Mouse (Mus musculus): Measurements from ENCODE around the gene Raet1e.
"Not testable (repeated sequence)": the region's sequence is repeated elsewhere in the genome, so short reads cannot be mapped to it uniquely, and the experiment has no call there.

Gene Raet1e

DNA sequence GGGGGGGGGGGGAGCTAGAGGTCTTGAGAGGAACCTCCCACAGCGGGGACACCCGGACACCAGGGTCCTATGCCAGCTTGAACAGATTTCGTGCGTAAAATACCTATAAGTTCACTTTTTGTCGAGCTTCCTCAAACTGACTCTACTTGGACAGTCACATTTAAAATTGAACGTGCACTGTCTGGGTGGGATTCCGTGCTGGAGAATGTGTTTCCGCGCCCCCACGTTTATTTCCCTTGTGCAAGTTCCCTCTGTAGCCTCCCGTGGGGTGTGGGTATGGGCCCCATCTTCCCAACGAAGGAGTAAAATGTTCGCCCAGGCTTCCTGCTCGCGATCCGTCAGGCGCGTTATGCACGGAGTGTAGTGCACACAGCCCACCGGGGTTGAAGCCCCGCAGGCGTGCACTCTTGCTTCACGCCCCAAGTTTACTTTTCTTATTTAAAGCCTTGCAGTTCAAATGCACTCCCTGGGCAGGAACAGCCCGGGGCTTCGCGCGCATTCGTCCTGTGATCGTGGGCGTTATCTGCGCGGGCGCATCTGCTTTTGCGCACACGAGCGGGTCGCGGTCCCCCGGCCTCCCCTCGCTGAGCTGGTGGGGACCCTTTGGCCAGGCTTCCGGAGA, 115.4 kb downstream of the Raet1e start:
- DNase-seq (ENCODE audit: low spot score): no peak

DNA sequence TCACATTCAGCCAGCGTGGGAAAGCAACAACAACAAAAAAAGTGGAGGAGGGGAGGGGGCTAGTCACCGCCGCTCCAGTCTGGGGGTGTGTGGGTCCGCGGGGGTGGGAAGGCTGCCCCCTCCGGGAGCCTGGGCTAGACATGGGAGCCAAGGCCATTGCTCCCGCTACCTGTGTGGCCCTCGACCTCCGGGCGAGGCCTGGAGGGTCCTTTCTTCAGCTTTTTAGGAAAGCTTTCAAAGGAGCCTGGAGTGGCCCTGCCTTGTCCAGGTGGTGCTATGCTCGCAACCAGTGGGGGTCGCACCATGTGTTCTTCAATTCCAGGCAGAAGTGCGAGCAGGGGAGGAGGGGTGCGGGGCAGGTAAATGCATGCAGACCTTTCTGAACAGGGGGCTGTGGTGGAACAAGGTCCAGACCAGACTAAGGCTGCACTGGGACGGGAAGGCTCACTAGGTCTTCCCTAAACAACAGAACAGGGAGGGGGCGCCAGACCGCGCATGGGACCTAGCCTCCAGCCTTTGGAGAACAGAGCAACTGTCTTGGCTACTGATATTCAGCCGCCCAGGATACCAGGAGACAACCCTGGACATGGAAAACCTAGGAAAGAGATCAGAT, 116.2 kb downstream of the Raet1e start:
- DNase-seq (ENCODE audit: low spot score): no peak

DNA sequence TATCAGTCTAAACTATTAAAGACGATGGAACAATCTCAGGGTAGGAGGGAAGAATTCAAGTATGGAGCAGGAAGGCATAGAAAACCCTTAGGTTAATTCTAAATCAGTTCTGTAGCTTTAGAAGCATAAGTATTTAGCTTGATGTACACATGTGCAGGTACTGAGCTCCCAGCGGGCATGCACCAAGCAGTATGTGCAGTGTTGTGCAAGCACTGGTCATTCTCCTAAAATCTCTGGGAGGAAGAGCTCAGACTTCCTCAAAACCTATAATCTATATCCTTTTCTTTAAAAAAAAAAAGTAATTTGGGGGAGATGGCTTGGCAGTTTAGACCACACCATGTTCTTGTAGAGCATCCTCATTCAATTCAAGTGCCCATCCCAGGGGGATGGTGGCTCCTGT, 120.1 kb downstream of the Raet1e start:
- not testable (repeated sequence) for DNase-seq (ENCODE audit: low spot score)

DNA sequence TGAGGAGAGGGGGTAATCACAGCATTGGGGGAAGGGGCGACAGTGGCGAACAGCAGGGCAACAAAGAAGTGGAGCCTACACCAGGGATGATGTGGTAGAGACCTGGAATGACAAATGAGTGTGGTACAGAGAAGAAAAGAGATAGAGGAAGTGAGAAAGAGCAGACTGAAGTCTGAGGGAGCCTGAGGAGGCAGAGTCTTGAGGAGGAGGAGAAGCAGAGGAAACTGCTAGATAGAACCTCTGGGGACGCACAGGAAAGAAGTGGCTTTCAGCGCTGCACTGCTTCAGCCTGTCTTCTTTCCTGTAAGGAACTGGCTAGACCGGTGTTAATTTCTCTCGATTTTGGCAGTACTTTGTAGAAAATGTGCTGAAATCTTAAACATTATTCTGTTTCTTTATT, 124.4 kb downstream of the Raet1e start:
- DNase-seq (ENCODE audit: low spot score): no peak

DNA sequence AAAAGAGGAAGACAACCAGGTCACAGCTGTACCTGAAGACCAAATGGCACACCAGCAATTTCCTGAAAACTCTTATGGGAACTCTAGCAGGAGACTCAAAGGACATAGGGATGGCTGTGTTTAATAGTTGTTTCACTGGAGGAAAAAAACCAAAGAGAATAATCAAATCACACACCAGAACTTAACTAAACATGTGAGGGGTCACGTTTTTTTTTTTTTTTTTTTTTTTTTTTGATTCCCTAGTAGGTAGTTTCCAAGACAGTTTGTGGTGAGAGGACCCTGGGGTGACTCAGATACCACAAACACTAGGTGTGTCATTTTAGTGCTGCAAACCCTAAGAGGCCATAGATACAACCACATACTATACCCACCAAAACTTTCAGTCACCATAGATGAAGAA, 137.3 kb downstream of the Raet1e start:
- DNase-seq (ENCODE audit: low spot score): no peak

DNA sequence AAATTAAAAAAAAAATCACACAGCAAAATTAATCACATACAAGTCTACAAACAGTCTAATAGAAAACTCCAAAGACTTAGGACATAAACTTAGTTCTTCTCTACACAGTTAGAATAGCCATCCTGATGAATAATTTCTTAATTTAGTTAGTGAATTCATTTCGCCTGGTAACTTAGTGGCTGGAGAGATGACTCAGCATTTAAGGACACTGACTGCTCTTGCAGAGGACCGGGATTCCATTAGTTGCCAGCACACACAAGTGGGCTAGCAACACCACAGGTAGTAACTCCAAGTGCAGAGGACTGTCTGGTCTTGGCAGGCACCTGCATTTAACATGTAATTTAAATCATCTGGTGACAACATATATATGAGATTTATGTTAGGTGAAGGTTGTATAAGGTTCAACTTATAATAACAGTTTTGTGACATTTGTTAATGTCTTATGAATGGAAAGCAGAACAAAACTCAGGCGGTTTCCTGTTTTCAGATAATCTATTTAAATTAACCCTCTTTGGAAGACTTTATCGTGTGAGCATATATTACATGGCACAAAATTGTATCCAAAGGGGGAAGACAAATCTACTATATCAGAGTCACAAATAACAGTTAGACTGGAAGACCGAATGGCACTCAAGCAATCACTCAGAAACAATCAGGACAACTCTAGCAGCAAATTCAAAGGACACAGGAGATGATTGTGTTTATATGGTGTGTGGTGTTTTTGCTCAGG, 138.8 kb downstream of the Raet1e start:
- DNase-seq (ENCODE audit: low spot score): no peak

DNA sequence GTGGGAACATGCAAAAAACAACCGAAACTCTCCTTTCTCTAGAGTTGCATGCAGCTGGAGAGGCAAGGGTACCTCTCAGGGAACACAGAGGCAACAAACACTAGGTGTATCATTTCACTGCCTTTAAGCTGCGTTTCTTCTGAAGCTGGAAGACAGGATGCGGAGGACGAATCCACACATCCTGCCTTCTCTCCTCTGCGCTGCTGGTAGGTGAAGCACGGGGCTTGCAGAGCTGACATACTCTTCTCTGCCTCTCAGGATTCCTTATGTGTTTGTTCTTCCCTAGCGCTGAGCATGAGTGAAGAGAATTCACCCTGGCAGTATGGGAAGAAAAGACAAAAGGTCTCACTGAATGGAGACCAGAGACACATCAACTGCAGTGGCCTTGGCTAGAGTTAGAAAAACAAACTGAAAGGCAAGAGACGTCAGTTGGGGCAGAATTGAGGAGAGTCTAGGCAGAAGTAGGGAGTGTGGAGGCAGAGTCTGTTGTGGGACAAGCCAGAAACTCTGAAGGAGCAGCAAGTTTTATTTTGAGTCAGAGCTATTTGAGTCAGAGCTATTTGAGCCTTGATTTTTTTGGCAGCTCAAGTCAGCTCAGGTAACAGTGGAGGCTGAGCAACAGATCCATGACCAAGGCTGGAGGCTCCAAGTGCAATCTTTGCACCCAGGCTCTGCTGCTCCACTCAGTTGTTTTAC, 139.5 kb downstream of the Raet1e start:
- no peak for DNase-seq (ENCODE audit: low spot score)

DNA sequence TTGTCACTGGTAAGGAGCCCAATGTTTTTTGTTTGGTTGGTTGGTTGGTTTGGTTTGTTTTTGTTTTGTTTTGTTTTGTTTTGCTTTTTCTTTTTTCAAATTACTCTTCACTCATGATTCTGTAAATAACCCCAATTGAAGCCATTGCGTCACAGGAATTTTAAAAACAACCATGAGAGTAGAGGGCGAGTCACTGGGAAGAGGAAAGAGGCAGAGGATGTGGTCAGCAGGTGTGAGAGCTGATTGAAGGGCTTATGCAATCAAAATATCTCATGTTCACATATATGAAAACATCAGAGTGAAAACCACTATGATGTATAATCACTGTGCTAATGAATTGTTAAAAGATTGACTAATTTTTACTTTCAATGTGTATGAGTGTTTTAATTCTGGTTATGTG, 141.0 kb downstream of the Raet1e start:
- no peak for DNase-seq (ENCODE audit: low spot score)

DNA sequence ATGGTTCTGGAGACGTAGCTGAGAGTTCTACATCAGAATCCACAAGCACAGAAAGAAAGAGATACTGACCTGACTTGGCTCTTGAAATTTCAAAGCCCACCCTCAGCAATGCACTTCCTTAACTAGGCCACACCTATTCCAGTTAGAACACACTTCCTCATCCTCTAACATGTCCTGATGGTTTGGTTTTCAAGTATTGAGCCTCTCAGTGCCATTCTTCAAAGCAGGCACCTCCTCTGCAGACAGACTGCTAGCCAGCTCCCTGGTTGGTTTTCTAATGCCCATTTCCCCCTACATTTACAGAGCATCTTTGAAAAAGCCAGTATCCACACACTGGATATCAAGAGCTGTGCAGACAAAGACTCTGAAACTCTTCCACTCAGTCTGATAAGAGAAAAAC, 143.3 kb downstream of the Raet1e start:
- no peak for DNase-seq (ENCODE audit: low spot score)

DNA sequence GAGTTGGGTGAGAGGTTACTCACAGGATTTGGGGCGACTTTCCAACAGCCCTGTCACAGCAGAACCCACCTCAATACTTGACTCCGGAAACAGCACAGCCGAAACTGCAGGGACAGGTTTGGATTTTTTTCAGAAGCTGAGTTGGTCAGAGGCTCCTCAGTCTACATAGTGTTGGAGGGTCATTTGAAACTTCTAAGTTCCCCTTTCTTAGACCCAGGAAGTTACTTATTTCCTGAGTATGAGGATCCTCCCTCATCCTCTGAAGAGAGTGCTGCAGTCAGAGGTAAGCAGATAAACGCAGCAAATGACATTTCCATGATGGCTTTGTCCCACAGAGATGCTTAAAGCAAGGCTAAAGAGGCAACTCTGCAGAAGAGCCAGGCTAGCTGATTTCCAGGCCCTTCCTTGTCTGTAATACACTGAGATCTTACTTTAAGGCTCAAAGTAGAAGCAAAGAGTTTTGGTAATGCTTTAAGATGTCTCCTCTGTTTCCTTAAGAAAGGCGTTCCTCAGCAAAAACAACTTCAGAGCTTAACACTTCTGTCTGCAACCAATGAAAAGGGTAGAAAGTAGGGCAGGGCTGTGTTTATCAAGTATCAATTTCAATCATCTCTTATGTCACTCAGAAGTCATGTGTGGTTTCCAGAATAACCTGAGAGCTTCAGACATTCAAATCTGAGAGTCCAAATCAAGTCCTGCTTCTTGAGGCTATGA, 144.1 kb downstream of the Raet1e start:
- DNase-seq (ENCODE audit: low spot score): no peak

DNA sequence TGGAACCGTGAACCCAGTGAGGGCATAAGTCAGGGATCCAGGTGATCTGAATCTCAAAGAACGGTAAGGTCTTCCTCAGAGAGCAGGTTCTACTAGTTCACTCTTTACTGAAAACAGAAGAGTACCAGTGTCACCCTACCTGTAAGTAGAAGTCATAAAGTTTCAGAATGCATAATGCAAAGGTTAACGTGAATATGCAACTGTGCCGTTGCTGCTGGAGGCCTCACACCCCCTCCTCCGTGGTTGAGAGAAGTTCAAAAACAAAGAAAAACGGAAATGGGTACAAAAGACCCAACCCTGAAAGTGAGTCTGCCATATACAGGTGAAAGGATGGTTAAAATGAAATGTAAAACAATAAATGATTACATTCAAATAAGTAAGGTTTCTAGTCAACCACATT, 145.4 kb downstream of the Raet1e start:
- DNase-seq (ENCODE audit: low spot score): no peak

DNA sequence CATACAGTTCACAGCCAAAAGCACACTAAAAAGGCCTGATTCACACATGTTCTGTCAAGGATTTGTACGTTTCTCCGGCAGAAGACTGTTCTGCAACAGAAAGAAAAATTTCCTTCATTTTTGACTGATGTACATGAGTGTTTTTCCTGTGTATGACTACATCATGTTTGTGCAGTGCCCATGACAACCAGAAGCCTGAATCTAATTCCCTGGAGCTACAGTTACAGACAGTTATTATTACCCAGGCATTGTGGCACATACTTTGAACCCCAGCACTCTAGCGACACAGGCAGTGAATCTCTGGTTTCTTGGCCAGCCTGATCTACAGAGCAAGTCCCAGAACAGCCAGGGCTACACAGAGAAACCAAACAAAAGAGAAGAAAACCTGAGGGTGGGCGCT, 147.4 kb downstream of the Raet1e start:
- DNase-seq (ENCODE audit: low spot score): no peak

DNA sequence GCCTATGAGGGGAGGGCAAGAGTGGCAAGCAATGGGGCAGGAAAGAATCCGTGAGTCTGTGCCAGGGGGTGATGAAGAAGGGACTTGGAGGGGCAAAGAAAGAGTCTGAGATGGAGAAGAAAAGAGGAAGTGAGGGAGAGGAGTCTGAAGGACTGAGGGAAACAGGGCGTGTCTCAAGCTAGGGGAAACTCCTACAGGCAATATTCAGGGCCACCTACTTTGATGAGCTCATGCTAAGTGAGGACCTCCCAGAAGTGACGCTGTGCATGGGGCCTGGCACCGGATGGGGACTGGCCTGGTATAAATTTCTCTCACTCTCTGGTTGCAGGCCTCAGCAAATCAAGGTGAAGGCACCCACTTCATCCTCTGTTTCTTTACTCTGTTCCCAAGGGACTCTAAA, 148.1 kb downstream of the Raet1e start:
- DNase-seq (ENCODE audit: low spot score): no peak

DNA sequence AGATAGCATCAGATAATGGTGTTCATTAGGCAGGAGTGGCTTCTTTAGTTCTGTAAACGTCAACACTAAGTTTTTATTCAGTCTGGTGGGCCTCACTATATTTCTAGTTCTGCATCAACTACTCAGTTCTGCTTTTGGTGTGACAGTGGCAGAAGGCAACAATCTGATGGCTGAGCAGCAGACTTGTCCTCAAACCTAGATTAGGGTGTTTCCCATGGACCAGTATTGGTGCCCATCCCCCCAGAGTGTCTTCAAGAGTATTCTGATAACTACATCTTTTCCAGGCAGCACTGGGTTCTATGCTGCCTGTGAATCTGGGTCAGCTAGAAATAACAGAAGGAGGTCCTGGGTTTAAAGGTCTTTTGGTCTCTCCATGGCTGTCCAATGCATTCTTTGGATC, 149.9 kb downstream of the Raet1e start:
- DNase-seq (ENCODE audit: low spot score): no peak

DNA sequence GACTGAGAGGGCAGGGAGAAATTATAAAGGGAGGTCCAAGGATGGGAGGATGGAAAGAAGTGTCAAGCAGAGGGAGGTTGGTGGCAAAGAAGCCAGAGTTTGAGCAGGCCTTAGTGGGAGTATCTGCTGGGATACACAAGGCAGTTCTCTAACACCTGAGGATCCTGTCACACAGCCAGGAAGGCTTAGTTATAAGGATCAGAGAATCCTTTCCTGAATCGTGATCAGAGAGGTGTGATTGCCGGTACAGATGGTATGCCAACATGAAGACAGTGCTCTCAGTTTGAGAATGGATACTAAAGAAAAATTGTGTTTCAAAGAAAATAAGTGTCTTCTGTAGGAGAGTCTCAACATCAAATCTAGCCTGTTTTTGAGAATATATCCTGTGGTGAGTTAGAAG, 164.5 kb downstream of the Raet1e start:
- DNase-seq (ENCODE audit: low spot score): no peak

DNA sequence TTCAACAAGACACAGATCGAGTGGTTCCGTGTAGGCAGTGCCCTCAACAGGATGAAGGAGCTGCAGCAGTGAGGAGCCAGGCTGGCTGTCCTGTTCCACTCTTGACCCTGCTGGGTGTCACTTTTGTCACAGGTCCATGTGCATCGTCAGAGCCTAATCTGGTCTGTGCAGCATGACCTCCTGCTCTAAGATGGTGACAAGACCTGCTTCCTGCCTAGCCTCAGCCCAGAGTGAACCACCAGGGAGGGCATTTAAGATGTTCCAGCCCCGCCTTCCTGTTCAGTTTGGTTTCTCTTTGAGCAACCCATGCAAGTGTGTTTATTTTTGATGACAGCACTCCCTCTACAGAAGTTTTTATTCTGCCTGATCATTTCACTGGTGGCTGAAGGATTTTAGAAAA, 187.4 kb downstream of the Raet1e start:
- not testable (repeated sequence) for DNase-seq (ENCODE audit: low spot score)

DNA sequence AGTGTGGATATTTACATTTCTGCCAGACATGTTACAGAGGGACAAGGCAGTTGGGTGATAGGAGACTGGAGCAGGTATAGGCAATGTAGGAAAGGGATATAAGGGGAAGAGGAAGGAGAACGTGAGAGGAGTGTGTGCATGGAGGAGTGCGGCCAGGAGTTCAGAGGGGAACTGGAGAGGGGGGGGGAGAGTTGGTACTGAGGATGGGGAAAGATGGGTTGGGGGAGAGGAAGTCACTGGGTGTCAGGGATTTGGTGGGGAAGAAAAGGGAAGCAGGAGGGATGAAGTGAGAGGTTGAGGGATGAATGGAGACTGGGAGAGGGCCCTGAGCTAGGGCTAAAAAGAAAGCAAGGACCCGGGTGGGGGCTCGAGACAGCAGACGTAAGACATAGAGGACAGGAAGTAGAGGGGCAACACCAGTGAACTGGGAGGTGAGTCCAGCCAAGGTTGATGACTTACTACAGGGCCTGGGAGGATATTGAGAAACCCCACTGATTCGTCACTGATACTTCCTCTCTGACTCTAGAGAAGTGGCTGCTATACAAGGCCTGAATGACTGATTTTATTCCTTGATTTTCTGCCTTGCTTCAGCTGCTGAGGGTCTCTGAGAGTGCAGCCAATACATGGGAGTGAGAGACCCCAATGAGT, 195.3 kb downstream of the Raet1e start:
- DNase-seq (ENCODE audit: low spot score): not testable (repeated sequence)

DNA sequence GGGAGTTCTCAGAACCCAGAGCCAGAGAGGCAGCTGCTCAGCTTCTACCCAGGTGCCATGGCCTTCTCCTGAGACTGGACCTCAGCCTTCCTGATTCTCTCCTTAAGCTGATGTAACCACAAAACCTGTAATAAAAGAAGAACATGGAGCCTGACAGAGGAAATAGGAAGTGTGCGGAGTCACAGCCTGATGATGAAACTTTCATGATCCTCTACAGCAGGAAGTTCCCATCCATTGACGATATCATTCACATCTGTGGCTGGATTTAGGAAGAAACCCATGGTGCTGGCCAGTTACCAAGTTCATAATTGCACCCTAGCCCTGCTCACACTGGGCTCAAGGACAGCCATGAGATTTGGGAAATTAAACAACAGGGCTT, 195.8 kb downstream of the Raet1e start:
- DNase-seq (ENCODE audit: low spot score): not testable (repeated sequence)

DNA sequence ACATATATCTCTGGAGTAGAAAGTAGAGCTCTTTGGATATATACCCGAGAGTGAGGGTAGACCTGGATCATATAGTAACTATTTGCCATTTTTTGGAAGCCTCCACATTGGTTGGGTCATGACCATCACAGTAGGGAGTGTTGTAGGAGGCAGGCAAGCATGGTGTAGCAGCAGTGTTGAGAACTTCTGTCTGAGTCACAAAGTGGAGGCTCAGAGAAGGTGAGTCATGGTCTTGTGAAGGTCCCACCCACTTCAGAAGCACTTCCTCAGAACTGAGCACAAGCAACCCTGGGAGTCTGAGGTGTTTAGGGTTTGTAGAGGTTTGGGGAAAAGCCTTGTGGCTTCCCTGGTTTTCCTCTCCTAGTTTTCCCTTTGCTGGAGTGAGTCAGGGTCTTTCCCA, 199.0 kb downstream of the Raet1e start:
- not testable (repeated sequence) for DNase-seq (ENCODE audit: low spot score)

DNA sequence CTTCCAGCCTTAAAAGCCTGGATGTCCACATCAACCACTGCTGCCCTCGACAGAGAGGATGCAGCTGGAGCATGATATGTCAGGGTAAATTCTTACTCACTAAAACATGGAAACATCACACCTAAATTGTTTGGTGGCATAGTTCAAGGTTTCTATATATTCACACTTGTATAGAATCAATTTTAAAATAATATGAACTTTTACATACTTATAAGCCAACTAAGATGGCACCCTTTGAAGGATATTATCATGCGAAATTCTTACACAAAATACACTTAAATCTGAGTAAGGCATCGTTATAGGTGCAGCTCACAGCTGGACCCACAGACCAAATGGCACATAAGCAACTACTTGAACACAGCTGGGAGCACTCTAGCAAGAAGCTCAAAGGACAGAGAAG, 201.9 kb downstream of the Raet1e start, which contains the start of gene Raet1d:
TSS of gene Raet1d (plus strand) at position 301 of the 400 bp plus-strand sequence.
- DNase-seq (ENCODE audit: low spot score): not testable (repeated sequence)

DNA sequence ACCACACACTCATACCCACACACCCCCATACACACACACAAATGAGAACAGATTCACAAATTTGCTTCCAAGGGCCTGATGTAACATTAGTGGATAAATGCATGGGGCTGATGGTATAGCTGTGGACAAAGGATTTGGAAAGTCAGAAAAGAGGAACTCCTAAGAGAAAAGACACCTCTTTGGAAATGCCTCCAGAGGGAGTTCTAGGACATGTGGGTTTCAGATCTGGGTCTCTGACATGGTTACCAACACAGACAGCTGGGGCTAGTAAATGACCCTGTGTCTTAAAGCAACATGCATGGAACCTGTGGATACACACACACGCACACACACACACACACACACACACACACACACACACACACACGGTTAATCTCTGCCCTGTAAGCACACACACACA, 202.6 kb downstream of the Raet1e start:
- DNase-seq (ENCODE audit: low spot score): not testable (repeated sequence)
